Mouse (Mus musculus) heart, postnatal 25 days (tissue): ENCODE data around the gene Zbtb24. TPM values are rescaled to one million over a fixed set of nuclear protein-coding genes. Genes with fewer than 3 reads are reported as not detected.

ENCODE experiments used
- DNase-seq: peaks from one replicate; pipeline ENCODE4 v3.0.0; 2022; ENCODE audit warnings: low spot score
- intact Hi-C: fragments of 180-260 bp; cut with DNase I; formaldehyde crosslinking; loops from one replicate; pipeline ENCODE4 v1.15.1; 2025
- total RNA-seq, 2 experiments: library from RNA; stranded (reverse); gene quantifications; 2 replicates each; pipeline ENCODE4 v1.2.3; 2021

Zbtb24 gene
- total RNA-seq, 2 experiments from 2014 or later = 7.2 to 8.2 TPM

DNA sequence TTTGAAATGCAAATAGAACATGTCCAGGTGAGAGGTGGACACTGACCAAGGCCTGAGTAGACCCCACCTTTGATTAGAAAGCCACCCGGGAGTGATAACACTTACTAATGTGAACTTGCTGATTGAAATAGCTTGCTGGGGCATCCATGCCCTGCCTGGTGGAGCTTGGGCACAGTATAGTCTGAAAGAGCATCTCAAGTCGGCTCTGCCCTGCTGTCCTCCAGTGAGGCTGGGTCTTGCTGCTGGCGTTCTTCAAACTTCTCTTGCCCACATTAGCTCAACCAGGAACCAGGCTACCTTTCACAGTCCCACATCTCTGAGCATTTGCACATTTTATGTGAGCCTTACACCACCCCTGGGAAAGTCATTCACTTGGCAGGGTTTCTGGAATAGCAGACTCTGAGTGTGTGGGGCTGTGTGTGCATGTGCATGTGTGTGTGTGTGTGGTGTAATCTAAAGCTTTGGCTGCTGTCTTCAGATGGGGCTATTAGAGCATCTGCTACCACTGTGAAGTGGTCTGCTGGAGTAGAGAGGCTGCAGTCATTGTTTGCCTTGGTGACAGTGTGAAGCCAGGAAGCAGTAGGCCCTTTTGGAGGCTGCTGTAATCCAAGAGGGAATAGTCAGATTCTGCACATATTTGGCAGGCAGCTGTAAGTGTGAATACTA is 11.0 kb downstream of the Zbtb24 start:
- intact Hi-C loops = no loop called here
- DNase-seq = no peak

DNA sequence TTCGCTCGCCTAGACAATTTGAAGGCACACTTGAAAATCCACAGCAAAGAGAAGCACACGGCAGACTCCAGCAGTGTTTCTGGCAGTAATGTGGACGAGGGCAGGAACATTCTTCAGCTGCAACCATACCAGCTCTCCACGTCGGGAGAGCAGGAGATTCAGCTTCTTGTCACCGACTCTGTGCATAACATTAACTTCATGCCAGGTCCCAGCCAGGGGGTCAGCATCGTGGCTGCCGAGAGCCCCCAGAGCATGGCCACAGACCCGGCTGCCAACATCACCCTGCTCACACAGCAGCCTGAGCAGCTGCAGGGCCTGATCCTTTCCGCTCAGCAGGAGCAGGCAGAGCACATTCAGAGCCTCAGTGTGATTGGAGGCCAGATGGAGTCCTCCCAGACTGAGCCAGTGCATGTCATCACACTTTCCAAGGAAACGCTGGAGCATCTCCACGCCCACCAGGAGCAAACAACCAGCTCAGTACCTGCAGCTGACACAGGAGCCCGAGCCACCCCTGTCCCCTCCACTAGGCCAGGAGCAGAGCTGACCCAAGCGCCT is 14.3 kb downstream of the Zbtb24 start:
- intact Hi-C loops = no loop called here
- DNase-seq = no peak

DNA sequence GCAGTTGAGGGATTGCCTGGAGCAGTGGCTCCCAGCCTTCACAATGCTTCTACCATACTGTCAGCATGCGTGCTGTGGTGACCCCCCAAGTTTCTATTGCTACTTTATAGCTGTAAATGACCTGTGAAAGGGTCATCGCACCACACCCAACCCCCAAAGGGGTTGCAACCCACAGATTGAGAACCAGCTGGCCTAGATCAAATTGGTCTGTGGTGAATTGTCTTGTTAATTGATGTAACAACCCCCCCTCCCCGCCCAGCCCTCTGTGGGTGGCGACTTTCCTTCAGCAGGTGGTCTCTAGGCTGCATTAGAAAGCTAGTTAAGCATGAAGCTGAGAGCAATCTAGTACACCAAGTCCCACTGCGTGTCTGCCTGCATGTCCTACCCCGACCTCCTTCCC is 17.1 kb downstream of the Zbtb24 start:
- intact Hi-C loops = no loop called here
- no peak for DNase-seq

DNA sequence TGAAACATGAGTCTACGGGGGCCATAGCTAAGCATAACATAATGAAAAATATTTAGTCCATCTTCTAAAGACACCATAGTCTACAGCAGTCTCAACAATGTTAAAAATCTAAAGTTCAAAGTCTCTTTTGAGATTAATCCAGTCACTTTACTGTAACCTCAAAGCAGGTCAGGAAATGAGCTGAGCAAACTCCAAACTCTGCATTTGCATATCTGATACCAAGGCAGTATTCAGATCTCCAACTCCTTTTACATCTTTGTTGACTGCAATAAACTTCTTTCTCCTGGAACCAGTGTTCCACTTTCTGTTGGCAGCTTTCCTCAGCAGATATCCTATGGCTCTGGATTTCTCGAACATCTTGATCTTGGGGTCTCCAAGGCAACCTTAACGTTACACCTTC is 20.5 kb downstream of the Zbtb24 start:
- no peak for DNase-seq
- intact Hi-C loops = no loop called here

DNA sequence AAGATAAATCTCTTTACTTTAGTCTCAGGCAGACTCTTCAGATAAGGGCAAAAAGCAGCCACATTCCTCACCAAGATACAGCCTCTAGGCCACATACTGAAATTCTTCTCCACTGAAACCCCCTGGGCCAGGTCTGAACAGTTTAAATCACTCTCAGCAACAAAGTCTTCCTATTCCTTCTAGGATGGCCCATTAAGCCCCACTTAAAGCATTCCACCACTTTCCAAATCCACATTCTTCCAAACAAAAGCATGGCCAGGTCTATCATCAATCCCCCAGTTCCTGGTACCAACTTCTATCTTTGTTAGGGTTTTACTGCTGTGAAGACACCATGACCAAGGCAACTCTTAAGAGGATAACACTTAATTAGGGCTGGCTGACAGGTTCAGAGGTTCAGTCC is 22.4 kb downstream of the Zbtb24 start:
- intact Hi-C loops = no loop called here
- no peak for DNase-seq

DNA sequence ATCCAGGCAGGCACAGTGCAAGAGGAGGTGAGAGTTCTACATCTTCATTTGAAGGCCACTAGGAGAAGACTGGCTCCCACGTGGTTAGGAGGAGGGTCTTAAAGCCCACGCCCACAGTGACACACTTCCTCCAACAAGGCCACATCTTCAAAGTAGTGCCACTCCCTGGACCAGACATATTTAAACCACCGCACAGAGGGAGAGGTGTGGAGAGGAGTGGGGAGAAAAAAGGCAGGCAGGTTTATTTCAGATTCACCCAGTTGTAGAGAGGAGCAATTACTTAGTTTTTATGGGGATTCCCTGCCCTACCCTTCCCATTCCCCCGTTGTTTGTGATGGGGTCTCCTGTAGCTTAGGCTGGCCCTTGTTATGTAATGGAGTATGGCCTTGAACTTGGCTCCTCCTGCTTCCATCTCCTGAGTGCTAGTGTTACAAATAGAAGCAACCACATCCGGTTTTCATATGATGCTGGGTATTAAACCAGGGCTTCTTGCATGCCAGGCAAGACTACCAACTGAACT is 22.8 kb downstream of the Zbtb24 start:
- intact Hi-C loops = no loop called here
- DNase-seq = no peak

DNA sequence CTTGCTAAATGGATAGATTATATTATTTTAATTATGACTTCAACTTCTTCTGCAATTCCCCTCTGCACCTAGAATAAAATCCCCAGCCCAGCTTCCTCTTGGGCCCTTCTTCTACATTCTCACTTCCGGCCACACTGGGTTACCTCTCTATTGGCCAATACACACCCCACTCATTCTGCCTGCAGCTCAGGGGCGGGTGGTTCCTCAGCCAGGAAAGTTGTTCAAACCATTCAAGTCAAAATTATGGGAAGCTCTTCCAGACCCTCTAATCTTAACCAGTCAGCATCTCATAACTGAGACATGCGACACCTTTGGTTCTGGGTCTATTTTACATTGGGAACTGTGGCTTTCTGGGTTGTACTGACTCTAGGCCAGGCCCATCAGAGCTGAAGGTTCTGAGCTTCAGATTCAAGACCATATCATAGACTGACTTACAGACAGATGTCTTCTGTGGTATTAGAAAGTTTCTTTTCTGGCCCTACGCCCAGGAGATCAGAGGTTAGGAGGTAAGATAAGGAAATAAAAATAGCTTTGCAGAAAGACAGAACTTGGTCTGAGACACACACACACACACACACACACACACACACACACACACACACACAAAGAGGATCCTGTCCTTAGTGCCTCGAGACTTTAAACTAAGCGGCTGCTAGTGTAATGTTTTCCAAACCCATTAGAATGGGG is 23.7 kb downstream of the Zbtb24 start:
- no peak for DNase-seq
- intact Hi-C loops = no loop called here

DNA sequence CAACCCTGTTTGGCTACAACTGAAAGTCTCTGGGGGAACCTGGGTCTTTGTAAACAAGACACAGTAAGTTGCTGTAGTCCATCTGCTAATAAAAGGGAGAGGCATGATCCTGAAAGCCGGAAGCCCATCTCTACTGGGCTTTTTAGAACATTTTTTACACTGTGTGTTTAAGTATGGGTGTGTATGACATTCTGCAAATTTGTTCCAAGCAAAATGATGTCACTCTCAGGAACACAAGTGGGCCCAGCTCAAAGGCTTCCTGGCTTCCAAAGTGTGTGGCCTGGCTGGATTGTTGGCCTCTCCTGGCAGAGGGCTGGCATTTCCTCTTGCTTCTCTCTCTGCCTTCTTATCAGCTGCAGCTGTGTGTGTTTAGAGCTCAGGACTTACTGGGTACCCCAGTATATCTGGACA is 24.8 kb downstream of the Zbtb24 start:
- intact Hi-C loops = no loop called here
- DNase-seq = peak; percentile 51

DNA sequence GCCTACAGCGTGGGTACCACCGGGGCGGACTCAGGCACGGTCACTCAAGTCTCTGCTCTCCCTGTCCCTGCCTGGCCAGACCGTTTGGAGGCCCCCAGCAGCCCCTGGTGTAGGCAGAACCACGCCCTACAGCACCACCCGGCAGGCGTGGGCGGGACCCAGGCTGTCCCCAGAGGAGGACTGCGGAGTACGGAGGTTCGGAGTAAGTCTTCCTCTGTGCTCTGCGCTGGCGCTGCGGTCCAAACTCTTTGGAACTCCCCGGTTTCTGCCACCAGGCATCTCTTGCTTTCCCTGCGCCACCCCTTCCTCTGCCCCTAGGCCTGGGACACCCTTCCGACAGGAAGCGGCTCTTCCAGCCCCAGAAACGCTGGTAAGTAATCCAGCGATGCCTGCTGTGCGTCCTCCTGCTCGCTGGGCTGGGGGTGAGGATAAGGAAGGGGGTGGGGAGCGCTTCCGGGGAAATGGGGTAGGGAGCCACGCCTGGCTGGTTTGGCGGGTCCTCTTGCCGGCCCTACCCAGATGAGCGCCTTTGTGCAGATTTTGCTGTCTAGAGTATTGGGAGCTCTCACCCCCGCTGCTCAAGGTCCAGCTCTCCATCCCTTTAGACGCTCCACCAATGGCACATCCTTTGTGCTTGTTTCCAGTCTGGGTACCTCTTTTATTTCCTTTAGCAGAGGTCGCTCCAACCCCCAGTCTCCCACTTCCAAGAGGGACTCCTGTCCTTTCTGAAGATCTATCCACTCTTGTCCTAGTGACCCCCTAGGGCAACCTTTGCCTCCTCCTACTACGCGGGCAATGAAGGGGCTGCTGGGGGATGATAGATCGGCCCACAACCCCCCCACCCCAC is 26.2 kb downstream of the Zbtb24 start, which contains the start of gene Mical1:
Gene Mical1, plus strand, starts transcription at position 144 of the 847 bp plus-strand sequence.
- peak; percentile 65 for DNase-seq
- intact Hi-C loops = no loop called here

DNA sequence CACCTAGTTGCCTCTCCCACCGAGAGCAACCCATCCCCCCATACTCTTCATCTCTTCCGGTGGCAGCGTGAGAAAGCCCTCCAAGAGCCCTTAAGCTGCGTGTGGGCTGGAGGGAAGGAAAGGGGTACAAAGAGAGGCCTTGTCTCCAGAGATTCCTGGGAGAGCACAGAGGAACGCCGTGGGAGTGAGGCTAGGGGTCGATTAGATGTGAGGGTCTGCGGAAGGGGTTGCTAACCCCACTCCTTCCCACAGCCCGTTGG is 26.8 kb downstream of the Zbtb24 start:
- DNase-seq = no peak
- intact Hi-C loops = no loop called here

DNA sequence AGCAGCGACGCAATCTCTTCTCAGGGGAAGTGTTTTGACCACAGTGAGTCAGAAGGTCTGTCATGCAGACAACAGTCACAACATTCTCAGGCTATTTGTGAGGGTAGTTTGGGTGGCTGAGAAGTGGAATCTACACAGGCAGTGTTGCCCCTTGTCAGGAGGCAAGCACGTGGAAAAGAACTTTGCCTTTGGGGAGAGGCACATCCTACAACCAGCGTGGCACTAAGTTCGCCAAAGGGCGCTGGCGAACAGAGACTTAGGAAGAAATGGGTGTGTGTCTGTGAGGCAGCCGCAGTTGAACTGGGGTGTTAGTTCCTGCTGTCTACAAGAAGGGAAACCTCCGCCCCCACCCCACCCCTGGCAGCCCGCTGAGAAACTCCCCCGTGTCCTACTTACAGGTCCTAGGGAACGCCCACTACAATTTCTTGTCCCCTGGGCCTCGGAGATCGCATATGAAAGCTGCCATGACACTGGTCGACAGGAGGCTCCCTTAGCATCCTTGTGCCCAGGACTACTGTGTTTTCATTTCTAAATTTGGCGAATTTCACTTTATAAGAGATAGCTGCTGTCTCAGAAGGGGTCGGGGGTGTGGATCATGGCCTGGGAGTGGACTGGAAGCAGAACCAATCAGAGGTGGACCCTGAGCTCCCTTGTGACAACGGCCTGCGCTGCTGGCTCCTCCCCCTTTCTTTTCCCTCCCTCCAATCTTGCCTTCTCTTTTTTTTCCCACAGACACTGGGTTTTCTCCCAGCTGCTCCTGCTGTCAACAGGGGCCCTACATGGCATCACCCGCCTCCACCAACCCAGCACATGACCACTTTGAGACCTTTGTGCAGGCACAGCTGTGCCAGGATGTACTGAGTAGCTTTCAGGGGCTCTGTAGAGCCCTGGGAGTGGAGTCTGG is 27.3 kb downstream of the Zbtb24 start:
- DNase-seq = peak; percentile 75
- intact Hi-C loops = no loop called here

DNA sequence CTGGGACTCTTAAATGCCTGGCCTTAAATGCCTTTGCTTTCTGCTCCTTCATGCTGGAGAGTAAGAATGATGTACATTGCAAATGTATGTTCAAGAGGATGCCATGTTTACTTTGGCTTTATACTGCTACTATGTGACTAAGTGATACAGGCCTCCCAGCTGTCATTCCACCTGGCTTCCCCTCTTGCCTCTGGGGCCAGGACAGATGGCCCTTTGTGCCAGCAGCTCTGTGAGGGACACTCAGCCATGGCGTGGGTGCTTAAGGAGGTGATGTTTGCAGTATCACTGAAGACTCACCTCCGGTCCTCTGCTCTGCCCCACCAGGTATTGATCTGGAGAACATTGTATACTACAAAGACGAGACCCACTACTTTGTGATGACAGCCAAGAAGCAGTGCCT is 29.8 kb downstream of the Zbtb24 start:
- intact Hi-C loops = no loop called here
- DNase-seq = no peak

DNA sequence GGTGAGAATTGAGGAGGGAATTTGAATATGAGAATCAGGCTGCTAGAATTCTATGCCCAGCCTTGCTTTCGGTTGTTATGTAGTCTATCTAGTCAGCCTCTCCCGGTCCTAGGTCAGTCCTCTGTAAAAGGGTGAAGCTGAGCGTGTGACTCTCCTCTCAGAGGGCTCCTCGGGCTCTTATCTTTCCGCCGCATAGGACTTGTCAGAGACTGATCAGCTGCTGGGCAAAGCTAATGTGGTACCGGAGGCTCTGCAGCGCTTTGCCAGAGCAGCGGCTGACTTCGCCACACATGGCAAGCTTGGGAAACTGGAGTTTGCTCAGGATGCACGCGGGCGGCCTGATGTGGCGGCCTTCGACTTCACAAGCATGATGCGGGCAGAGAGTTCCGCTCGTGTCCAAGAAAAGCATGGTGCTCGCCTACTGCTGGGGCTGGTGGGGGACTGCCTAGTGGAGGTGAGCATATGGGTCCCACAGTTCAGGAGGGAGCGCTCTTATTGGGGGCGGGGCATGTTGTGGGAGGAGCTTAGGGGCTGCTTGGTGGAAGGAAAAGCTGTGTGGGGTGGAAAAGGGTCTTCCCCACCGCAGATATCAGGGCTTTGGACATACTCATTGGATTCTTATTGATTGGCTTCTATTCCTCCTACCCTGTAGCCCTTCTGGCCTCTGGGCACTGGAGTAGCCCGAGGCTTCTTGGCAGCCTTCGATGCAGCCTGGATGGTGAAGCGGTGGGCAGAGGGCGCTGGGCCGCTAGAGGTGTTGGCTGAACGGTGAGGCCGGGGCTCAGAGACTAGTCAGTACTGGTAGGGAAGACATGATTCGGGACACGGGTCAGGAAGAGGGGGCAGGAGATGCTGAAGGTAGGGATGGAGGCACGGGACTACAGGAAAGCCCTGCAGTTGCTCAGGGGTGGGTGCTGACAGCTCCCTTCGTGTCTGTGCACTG is 31.0 kb downstream of the Zbtb24 start:
- DNase-seq = no peak
- intact Hi-C loops = no loop called here

DNA sequence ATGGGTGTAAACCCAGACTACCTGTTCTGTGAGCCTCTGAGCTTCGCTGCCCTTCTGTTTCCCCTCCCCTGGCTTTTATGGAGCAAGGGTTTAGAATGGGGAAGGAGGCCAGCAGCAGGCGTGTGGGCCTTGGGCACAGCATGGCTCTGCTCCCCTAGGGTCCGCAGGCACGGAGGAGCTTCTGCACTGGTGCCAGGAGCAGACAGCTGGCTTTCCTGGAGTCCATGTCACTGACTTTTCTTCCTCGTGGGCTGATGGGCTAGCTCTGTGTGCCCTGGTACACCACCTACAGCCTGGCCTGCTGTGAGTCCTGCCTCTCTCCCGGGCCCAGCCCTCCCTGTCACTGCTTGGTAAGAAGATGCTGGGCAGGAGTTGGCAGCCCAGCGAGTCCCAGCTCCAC is 32.3 kb downstream of the Zbtb24 start:
- DNase-seq = no peak
- intact Hi-C loops = no loop called here

DNA sequence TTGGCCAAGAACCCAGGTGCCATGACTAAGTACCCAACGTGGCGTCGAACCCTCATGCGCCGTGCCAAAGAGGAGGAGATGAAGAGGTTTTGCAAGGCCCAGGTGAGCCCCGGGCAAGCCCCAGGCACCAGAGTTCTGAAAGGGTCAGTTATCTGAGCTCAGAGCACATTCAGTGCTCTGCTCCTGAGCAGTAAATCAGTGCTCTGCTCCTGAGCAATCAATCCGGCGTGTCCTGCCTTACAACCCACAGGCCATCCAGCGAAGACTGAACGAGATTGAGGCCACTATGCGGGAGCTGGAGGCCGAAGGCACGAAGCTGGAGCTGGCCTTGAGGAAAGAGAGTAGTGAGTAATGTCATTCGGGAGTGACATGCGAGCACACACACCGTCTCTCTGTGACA is 35.6 kb downstream of the Zbtb24 start:
- intact Hi-C loops = no loop called here
- DNase-seq = no peak

DNA sequence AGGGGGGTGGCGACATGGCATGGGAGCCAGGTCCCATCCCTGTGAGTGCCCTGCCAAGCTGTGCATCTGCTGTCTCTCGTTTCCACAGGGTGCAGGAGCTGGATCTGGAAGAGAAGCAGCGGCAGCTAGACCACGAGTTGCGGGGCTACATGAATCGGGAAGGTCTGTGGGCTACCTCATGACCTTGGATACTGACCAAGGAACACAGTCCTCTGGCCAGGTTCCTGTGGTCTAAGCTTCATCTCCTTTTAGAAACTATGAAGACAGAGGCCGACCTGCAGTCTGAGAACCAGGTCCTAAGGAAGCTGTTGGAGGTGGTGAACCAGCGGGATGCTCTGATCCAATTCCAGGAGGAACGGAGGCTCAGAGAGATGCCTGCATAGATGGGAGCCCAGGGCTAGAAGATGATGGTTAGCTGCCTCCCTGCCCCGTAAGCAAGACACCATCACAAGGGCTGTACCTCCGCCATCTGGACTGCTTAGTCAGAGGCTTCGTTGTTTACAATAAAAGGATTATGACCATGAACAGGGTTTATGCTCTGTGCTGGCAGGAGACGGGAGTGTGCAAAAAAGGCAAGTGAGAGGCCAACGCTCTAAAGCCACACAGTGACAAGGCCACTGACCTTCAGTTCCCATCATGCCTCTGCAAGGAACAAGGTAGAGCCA is 36.5 kb downstream of the Zbtb24 start:
- DNase-seq = no peak
- intact Hi-C loops = no loop called here

DNA sequence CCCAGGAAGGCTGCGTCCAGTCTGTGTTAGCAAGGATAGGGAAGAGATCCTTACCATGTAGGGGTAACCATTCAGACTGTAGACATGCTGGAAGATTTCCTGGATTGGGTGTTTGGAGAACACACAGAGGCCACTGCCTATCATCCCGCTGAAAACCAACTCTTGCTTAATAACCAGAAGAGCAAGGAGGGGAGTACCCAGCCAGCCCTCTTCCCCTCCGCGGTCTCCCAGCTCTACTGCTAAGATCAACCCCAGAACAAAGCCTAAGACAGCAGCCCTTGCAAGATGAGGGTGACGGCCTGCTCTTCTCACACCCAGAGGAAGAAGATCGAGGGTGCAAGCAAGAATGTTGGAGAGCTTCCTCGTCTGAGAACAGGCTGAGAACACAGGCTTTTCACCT is 38.7 kb downstream of the Zbtb24 start:
- intact Hi-C loops = no loop called here
- DNase-seq = no peak

DNA sequence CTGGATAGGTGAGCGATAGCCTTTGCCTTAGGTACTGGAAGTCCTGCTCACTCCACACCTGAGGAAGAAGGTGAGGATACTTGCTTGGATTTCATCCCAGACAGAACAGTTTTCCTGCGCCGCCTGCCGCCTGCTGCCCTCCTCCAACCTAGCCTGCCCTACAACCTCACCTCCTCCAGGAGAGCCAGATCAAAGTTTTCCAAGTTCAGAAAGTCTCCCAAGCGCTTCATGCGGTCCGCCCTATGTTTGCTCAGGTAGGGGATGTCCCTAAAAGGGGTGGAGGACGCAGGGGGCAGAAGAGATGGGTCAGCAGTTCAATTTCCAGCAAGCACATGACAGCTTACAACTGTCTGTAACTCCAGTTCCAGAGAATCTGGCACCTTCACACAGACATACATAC is 39.1 kb downstream of the Zbtb24 start:
- intact Hi-C loops = no loop called here
- DNase-seq = no peak
